Mouse (Mus musculus): Measurements from ENCODE around the gene Nhsl1. TPM values are rescaled to one million over a fixed set of nuclear protein-coding genes. Genes with fewer than 3 reads are reported as not detected.
"Not testable (repeated sequence)": the region's sequence is repeated elsewhere in the genome, so short reads cannot be mapped to it uniquely, and the experiment has no call there.

Gene Nhsl1
- polyA plus RNA-seq, 1 experiment from 2014 or later: 9.3 TPM

- not testable (repeated sequence) for H3K9ac ChIP-seq (replicated peaks; ENCODE audit: low read length); H3K4me3 ChIP-seq (ENCODE audit: low read length); H3K36me3 ChIP-seq (ENCODE audit: insufficient read depth, low read length); H3K4me2 ChIP-seq (replicated peaks; ENCODE audit: low read depth, low read length); H3K27me3 ChIP-seq (ENCODE audit: insufficient read depth, low read length); H3K27ac ChIP-seq (ENCODE audit: low read length); H3K9me3 ChIP-seq (ENCODE audit: low read length); ATAC-seq (ENCODE audit: low FRiP score, low TSS enrichment)
- peaks cover 12% of the 10 kb centered on the region for H3K4me1 ChIP-seq (ENCODE audit: insufficient read depth, low read length)
- 92% methylated on average over 7 of the region's 7 CpGs for WGBS
Observed at GRCm38 (mm10) chr10:18448896-18449295, 130.1 kb downstream of the Nhsl1 start.

GRCm38 (mm10) chr10:18453380-18453779, 134.6 kb downstream of the Nhsl1 start:
- peak; percentile 65; the same call in 1 of the 2 replicates for ATAC-seq (ENCODE audit: low FRiP score, low TSS enrichment)
- Histone ChIP-seq H3K27ac (ENCODE audit: low read length) (no peak overlapping the region), H3K4me3 (ENCODE audit: low read length) (no peak overlapping the region), H3K36me3 (ENCODE audit: insufficient read depth, low read length) (no peaks in the 10 kb centered on the region), H3K9me3 (ENCODE audit: low read length) (no peaks in the 10 kb centered on the region), H3K4me1 (ENCODE audit: insufficient read depth, low read length) (peaks cover 13% of the 10 kb centered on the region), H3K9ac (replicated peaks; ENCODE audit: low read length) (no peak overlapping the region), H3K4me2 (replicated peaks; ENCODE audit: low read depth, low read length) (no peak overlapping the region), H3K27me3 (ENCODE audit: insufficient read depth, low read length) (no peaks in the 10 kb centered on the region)
- WGBS: 32% methylated on average over 4 of the region's 4 CpGs

GRCm38 (mm10) chr10:18454161-18454560, 135.4 kb downstream of the Nhsl1 start:
- 72% methylated on average over 3 of the region's 3 CpGs for WGBS
- no peak for ATAC-seq (ENCODE audit: low FRiP score, low TSS enrichment)
- H3K9ac ChIP-seq (replicated peaks; ENCODE audit: low read length): no peak overlapping the region

GRCm38 (mm10) chr10:18455301-18455920, 136.6 kb downstream of the Nhsl1 start:
- Histone ChIP-seq H3K9ac (replicated peaks; ENCODE audit: low read length) (no peak overlapping the region; the same call in 1 of the 2 replicates), H3K27me3 (ENCODE audit: insufficient read depth, low read length) (no peaks in the 10 kb centered on the region), H3K27ac (ENCODE audit: low read length) (peak overlapping the region; percentile 11; the same call in 1 of the 2 replicates), H3K9me3 (ENCODE audit: low read length) (no peaks in the 10 kb centered on the region), H3K4me3 (ENCODE audit: low read length) (no peak overlapping the region), H3K4me1 (ENCODE audit: insufficient read depth, low read length) (peaks cover 13% of the 10 kb centered on the region), H3K4me2 (replicated peaks; ENCODE audit: low read depth, low read length) (no peak overlapping the region), H3K36me3 (ENCODE audit: insufficient read depth, low read length) (no peaks in the 10 kb centered on the region)
- peak; percentile 69 for ATAC-seq (ENCODE audit: low FRiP score, low TSS enrichment)
- 79% methylated on average over 10 of the region's 10 CpGs for WGBS

More at GRCm38 (mm10) chr10:18454161-18454560, 135.4 kb downstream of the Nhsl1 start:
- Histone ChIP-seq H3K27me3 (ENCODE audit: insufficient read depth, low read length) (no peaks in the 10 kb centered on the region), H3K36me3 (ENCODE audit: insufficient read depth, low read length) (no peaks in the 10 kb centered on the region), H3K4me1 (ENCODE audit: insufficient read depth, low read length) (peaks cover 13% of the 10 kb centered on the region), H3K9me3 (ENCODE audit: low read length) (no peaks in the 10 kb centered on the region), H3K4me3 (ENCODE audit: low read length) (no peak overlapping the region), H3K4me2 (replicated peaks; ENCODE audit: low read depth, low read length) (no peak overlapping the region), H3K27ac (ENCODE audit: low read length) (no peak overlapping the region)

- Histone ChIP-seq H3K4me2 (replicated peaks; ENCODE audit: low read depth, low read length) (no peak overlapping the region), H3K9ac (replicated peaks; ENCODE audit: low read length) (no peak overlapping the region), H3K4me1 (ENCODE audit: insufficient read depth, low read length) (peaks cover 15% of the 10 kb centered on the region), H3K36me3 (ENCODE audit: insufficient read depth, low read length) (no peaks in the 10 kb centered on the region), H3K9me3 (ENCODE audit: low read length) (no peaks in the 10 kb centered on the region), H3K4me3 (ENCODE audit: low read length) (no peak overlapping the region), H3K27ac (ENCODE audit: low read length) (no peak overlapping the region), H3K27me3 (ENCODE audit: insufficient read depth, low read length) (no peaks in the 10 kb centered on the region)
- no peak for ATAC-seq (ENCODE audit: low FRiP score, low TSS enrichment)
- WGBS: 69% methylated on average over 8 of the region's 8 CpGs
Observed at GRCm38 (mm10) chr10:18457808-18458475, 139.2 kb downstream of the Nhsl1 start.

- H3K27me3 ChIP-seq (ENCODE audit: insufficient read depth, low read length): no peaks in the 10 kb centered on the region
- 0 out of 2 replicates have a peak, but pooled peaks cover 9% of the 10 kb centered on the region for H3K4me1 ChIP-seq (ENCODE audit: insufficient read depth, low read length)
- H3K36me3 ChIP-seq (ENCODE audit: insufficient read depth, low read length): no peaks in the 10 kb centered on the region
- 96% methylated on average over 13 of the region's 13 CpGs for WGBS
- H3K9ac ChIP-seq (replicated peaks; ENCODE audit: low read length): no peak overlapping the region
- no peaks in the 10 kb centered on the region for H3K9me3 ChIP-seq (ENCODE audit: low read length)
- H3K27ac ChIP-seq (ENCODE audit: low read length): no peak overlapping the region
- no peak overlapping the region for H3K4me3 ChIP-seq (ENCODE audit: low read length)
- no peak overlapping the region for H3K4me2 ChIP-seq (replicated peaks; ENCODE audit: low read depth, low read length)
- ATAC-seq (ENCODE audit: low FRiP score, low TSS enrichment): no peak
Observed at GRCm38 (mm10) chr10:18461336-18461735, 142.6 kb downstream of the Nhsl1 start.

GRCm38 (mm10) chr10:18463071-18463841, 144.5 kb downstream of the Nhsl1 start:
- Histone ChIP-seq H3K9me3 (ENCODE audit: low read length) (no peaks in the 10 kb centered on the region), H3K27ac (ENCODE audit: low read length) (no peak overlapping the region), H3K36me3 (ENCODE audit: insufficient read depth, low read length) (no peaks in the 10 kb centered on the region), H3K4me1 (ENCODE audit: insufficient read depth, low read length) (peaks cover 12% of the 10 kb centered on the region), H3K27me3 (ENCODE audit: insufficient read depth, low read length) (no peaks in the 10 kb centered on the region), H3K9ac (replicated peaks; ENCODE audit: low read length) (no peak overlapping the region), H3K4me3 (ENCODE audit: low read length) (no peak overlapping the region), H3K4me2 (replicated peaks; ENCODE audit: low read depth, low read length) (peak overlapping the region; percentile 3)
- 64% methylated on average over 23 of the region's 23 CpGs for WGBS
- ATAC-seq (ENCODE audit: low FRiP score, low TSS enrichment): no peak

GRCm38 (mm10) chr10:18468396-18468795, 149.6 kb downstream of the Nhsl1 start:
- Histone ChIP-seq H3K4me3 (ENCODE audit: low read length) (no peak overlapping the region), H3K4me1 (ENCODE audit: insufficient read depth, low read length) (peaks cover 36% of the 10 kb centered on the region), H3K9me3 (ENCODE audit: low read length) (no peaks in the 10 kb centered on the region), H3K9ac (replicated peaks; ENCODE audit: low read length) (no peak overlapping the region), H3K4me2 (replicated peaks; ENCODE audit: low read depth, low read length) (peak overlapping the region; percentile 62), H3K27me3 (ENCODE audit: insufficient read depth, low read length) (no peaks in the 10 kb centered on the region), H3K36me3 (ENCODE audit: insufficient read depth, low read length) (peaks cover 7% of the 10 kb centered on the region), H3K27ac (ENCODE audit: low read length) (peak overlapping the region; percentile 73)
- ATAC-seq (ENCODE audit: low FRiP score, low TSS enrichment): no peak
- 30% methylated on average over 4 of the region's 4 CpGs for WGBS

GRCm38 (mm10) chr10:18469279-18470135, 150.7 kb downstream of the Nhsl1 start:
- H3K4me2 ChIP-seq (replicated peaks; ENCODE audit: low read depth, low read length): peak overlapping the region; percentile 62
- peaks cover 13% of the 10 kb centered on the region for H3K36me3 ChIP-seq (ENCODE audit: insufficient read depth, low read length)
- H3K27ac ChIP-seq (ENCODE audit: low read length): peak overlapping the region; percentile 85
- no peaks in the 10 kb centered on the region for H3K27me3 ChIP-seq (ENCODE audit: insufficient read depth, low read length)
- peak; percentile 92 for ATAC-seq (ENCODE audit: low FRiP score, low TSS enrichment)
- no peaks in the 10 kb centered on the region for H3K9me3 ChIP-seq (ENCODE audit: low read length)
- H3K4me3 ChIP-seq (ENCODE audit: low read length): peak overlapping the region; percentile 34
- H3K9ac ChIP-seq (replicated peaks; ENCODE audit: low read length): peak overlapping the region; percentile 42
- 3% methylated on average over 17 of the region's 17 CpGs for whole genome bisulfite sequencing
- H3K4me1 ChIP-seq (ENCODE audit: insufficient read depth, low read length): peaks cover 34% of the 10 kb centered on the region
